Mouse (Mus musculus) kidney, postnatal 10 days (tissue): ENCODE results near the gene Mageb4.
"Not testable (repeated sequence)": the region's sequence is repeated elsewhere in the genome, so short reads cannot be mapped to it uniquely, and the experiment has no call there.

Experiments
- DNase-seq: peaks from one replicate; pipeline ENCODE4 v3.0.0; 2021; ENCODE audit warnings: mixed read lengths

Gene Mageb4

GRCm38 (mm10) chrX:86304993-86305392, at the start of gene Mageb4:
Mageb4 (minus strand) TSS chrX:86305093.
- not testable (repeated sequence) for DNase-seq

- DNase-seq, result not testable (repeated sequence)
Observed at GRCm38 (mm10) chrX:86284597-86284996, 20.3 kb downstream of the Mageb4 start.

GRCm38 (mm10) chrX:86245950-86246349, 58.9 kb downstream of the Mageb4 start:
- DNase-seq, result not testable (repeated sequence)

GRCm38 (mm10) chrX:86237246-86237645, 67.6 kb downstream of the Mageb4 start:
- no peak for DNase-seq
